Mouse (Mus musculus) layer of hippocampus, adult 2 months (tissue): ENCODE results near the gene Anapc11. TPM values are rescaled to one million over a fixed set of nuclear protein-coding genes. Genes with fewer than 3 reads are reported as not detected.

ENCODE experiments used
- DNase-seq, 2 experiments: peaks; one replicate each; pipeline ENCODE4 v3.0.0; 2022; ENCODE audit warnings: low spot score in 2 of 2
- H3K27ac ChIP-seq: fragments of 200-600 bp; 2 replicates; pipeline ENCODE4 v1.8.1; 2022
- H3K4me3 ChIP-seq: fragments of 200-600 bp; 2 replicates; pipeline ENCODE4 v1.8.1; 2022; ENCODE audit warnings: mild to moderate bottlenecking
- CTCF ChIP-seq: fragments of 200-600 bp; conservative IDR thresholded peaks from 2 replicates; pipeline ENCODE4 v1.8.1; 2022; ENCODE audit warnings: antibody characterized with exemption, mild to moderate bottlenecking, moderate library complexity
- total RNA-seq, 2 experiments: library from RNA; stranded (reverse); gene quantifications; 2 replicates each; pipeline ENCODE4 v1.2.3; 2021

Anapc11 gene
- total RNA-seq, 2 experiments from 2014 or later = 87.1 to 89.6 TPM

DNA sequence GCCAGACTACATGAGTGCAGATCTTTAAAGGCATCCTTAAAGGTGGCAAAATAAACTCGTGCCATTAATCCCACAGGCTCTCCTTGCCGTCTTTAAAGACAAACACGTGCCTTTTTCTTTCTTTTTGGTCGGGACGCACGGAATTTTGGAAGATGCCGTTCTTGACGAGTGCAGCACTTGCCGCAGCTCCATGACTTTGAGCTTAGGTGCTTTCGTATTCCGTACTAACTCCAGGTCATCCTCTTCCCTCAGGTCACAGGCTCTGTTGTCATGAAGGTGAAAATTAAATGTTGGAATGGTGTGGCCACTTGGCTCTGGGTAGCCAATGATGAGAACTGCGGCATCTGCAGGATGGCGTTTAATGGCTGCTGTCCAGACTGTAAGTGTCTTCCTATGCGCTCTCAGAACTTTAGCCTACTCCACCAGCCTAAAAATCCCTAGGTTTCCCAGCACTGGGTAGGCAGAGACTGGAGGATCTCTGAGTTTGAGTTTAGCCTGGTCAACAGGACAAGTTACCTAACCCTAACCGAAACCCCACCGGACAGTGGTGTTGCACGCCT lies 849 bp downstream of the Anapc11 start:
- TF ChIP-seq CTCF = no peak
- Histone ChIP-seq H3K27ac (peak overlapping the region; percentile 88; the same call in 1 of the 2 replicates), H3K4me3 (peak overlapping the region; percentile 78)
- DNase-seq = no peak

DNA sequence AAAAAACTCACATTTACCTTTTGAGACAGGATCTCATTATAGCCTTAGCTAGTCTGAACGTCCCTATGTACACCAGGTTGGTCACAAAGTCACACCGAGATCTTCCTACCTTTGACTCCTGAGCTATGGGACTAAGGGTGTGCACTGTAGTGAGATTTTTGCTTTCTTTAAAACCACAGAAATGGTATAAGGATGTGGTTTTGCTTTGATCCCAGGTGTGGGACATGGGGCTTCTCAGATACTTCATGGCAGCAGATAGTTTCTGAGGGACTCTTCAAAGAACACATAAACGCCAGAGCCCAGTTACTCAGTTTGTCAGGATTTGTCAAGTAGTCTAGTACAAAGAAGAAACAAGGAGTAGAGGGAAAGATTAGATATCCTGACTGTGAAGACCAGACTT lies 2.5 kb downstream of the Anapc11 start:
- DNase-seq = no peak
- no peak overlapping the region for H3K4me3 ChIP-seq
- no peak overlapping the region for H3K27ac ChIP-seq
- TF ChIP-seq CTCF = no peak

DNA sequence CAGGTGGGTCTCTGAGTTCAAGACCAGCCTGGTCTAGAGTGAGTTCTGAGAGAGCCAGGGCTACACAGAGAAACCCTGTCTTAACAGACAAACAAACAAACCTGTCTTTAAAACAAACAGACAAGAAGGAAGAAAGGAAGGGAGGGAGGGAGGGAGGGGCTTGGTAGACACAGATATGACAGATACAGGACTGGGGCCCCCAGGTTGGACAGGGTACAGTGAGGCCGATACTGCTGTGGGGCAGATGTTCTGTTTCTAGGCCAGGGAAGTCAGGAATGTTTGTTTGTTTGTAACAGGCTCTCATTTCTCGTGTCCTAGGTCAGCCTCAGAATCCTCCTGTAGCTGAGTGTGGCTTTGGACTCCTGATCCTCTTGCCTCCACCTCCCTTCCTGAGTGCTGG lies 5.3 kb downstream of the Anapc11 start:
- no peak for TF ChIP-seq CTCF

DNA sequence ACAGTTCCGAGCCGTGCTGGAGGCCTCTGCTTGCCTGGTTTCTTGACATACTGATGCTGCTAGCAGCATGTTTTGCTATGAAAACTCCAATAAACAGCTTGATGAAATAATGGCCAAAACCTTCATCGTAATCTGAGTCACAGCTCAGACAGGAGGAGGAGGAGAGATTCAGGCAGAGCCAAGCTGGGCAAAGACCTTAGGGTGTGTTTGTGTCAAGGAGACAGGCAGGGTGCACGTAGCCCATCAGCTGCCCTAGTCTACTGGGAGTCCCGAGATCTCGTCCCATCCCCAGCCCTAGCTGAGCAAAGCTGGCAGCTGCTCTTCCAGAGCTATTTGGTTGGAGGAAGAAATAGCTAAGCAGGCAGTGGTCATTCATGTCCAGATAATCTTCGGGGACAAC lies 7.4 kb downstream of the Anapc11 start:
- no peak for DNase-seq
- no peak overlapping the region for H3K4me3 ChIP-seq
- TF ChIP-seq CTCF = no peak
- peak overlapping the region; percentile 10; the same call in 1 of the 2 replicates for H3K27ac ChIP-seq

More for the DNA sequence above, 5.3 kb downstream of the Anapc11 start:
- no peak for DNase-seq
- Histone ChIP-seq H3K4me3 (no peak overlapping the region), H3K27ac (no peak overlapping the region)

DNA sequence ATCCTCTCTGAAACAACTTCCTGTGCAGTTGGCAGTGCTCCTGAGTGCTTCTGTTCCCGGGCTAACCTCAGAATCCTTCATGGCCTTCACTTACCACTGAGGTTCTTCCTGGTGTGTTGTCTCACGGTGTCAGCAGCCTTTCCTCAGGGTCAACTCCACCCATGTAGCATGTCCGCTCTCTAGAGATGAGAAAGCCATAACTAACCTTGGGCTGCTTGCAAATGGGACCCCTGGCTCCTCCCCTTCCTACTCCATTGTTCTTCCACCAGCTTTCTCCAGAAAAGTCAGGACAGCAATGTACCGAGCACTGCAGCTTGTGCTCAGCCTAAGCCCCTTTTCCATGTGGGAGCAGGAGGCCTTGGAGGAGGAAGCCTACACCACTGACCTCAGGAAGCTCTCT lies 8.5 kb downstream of the Anapc11 start:
- TF ChIP-seq CTCF = no peak
- Histone ChIP-seq H3K27ac (no peak overlapping the region), H3K4me3 (no peak overlapping the region)
- no peak for DNase-seq

DNA sequence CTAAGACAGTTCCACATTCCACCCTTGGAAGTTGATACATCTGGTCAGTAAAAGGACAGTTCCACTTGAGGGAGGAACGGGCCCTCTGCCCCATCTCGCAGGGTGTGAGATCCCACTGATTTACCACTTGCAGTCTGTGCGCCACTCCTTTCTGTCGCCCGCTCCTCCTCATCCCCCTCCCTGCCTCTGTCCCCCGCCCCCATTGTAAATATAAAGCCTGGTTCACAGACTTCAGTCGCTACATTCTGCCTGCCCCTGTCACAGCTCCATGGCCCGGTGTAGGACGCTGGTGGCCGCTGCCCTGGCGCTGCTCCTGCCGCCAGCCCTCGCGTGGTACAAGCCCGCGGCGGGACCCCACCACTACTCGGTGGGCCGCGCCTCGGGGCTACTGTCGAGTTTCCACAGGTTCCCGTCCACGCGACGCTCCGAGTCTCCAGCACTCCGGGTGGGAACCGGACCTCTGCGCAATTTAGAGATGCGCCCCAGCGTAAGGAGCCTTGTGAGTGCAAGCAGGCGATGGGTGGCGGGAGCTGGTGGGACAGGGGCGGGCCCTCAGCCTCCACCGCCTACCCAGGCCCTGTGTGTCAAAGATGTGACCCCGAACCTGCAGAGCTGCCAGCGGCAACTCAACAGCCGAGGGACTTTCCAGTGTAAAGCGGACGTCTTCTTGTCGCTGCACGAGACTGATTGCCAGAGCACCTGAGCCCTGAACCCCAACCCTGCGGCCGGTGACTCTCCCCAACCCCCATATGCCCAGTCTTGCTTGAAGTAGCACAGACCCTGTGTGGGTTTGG lies 10.2 kb downstream of the Anapc11 start, which contains the start of gene Npb:
Npb (plus strand) TSS at position 237 of the 794 bp plus-strand sequence.
- no peak within 1 kb of the TSS for H3K27ac ChIP-seq
- DNase-seq = no peak
- TF ChIP-seq CTCF = no peak
- H3K4me3 ChIP-seq = no peak within 1 kb of the TSS; the same call in 1 of the 2 replicates

DNA sequence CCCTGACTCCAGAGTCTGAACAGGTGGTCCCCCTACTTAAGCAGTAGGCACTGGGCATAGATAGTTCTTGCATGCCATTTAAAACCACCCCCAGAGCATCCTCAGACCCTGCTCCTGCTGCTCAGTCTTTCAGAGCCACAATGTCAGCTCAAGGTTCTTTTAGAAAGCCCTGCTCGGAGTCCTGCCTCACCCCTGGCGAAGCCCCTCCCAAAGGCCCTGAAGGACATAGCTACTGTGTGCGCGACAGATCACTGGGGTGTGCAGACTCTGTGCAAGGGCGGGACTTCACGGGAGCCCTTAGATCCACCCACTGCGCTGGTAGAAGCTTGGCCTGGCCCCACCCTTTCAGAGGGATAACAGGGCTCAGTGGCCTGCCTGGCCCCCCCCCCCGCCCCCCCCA lies 11.0 kb downstream of the Anapc11 start:
- no peak overlapping the region for H3K4me3 ChIP-seq
- DNase-seq = no peak
- no peak for TF ChIP-seq CTCF
- no peak overlapping the region for H3K27ac ChIP-seq

DNA sequence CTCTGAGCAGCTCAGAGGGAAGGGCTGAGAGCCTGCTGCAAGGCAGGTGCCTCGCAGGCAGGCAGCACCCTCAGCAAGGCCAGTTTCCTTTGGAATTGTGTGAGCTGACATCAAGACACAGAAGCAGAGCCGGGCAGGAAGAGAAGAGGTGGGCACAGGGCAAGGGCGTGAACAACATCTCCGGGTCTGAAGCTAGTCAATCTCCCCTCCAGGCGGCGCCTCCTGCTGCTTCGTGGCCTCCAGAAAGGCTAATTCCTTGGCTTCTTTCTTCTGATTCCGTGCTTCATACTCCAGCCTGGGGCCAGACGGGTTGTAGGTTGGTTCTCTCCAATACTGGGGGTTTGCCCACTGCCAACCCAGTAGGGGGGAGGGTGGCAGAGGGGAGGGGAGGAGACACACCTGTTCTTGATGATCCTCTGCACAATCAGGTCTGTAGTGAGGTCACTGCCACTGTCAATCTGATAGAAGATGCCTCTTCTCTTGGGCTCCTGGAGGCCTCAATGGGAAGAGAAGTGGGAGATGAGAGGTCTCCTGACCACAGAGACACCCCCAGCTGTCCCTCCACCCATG lies 12.3 kb downstream of the Anapc11 start:
- Histone ChIP-seq H3K4me3 (no peak overlapping the region), H3K27ac (no peak overlapping the region)
- no peak for TF ChIP-seq CTCF
- DNase-seq = no peak

DNA sequence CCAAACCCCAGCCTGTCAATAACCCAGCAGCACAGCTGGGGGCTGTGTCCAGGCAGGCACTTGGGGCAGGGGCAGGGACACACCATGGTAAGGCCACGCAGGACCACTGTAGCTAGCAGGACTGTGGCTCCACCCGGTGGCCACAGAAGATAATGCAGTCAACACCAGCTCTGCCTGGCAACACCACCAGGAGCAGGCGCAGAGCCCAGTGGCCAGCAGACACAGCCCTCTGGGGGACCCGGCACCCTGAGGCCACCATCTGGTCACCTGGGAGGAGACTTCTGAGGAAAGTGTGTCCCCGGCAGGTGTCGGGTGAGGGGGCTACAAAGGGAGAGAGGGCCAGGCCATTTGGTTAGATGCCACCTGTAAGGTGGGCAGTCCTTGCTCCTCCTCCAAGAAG lies 14.5 kb downstream of the Anapc11 start:
- Histone ChIP-seq H3K4me3 (no peak overlapping the region), H3K27ac (no peak overlapping the region)
- TF ChIP-seq CTCF = peak; percentile 90
- peak; percentile 58 to 76 for DNase-seq

DNA sequence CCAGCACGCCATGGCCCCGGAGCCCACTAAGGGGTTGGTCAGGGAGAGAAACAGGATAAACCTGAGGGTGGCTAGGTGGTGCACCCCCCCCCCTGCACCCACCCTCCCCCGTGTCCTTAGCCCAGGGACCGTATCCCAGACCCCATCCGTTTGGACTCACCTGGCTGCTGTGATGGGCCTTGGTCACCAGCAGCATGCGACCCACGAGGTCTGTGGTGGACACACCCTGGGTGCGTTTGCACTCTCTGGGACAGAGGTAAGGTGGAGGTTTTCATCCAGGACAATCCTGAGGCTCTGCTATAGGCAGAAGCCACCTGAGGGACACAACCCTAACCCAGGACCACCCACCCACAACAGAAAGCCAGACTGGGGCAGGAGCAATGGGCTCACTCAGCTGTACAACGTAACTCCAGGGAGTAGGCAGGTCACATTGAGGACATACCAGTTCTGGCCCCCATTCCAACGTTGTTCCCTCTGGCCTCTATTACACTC lies 15.3 kb downstream of the Anapc11 start:
- no peak for TF ChIP-seq CTCF
- no peak for DNase-seq
- H3K27ac ChIP-seq = no peak overlapping the region
- no peak overlapping the region for H3K4me3 ChIP-seq

DNA sequence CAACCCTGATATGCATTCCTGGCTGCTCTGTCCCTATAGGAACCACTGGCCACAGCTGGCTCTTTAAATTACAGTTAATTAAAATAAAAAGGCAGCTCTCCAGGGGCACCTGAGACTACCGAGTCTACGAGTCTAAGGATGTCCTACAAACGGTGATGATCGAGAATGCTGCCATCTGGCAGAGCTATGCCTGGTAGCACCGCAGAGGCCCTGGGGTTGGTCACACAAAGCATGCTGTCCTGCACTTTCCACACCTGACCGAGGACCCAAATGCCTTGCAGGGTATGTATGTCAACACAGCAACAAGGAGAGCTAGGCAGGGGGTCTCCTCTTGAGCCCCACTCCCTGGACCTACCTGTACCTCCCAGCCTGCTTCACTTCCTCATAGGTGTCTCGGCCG lies 15.8 kb downstream of the Anapc11 start:
- DNase-seq = no peak
- no peak overlapping the region for H3K27ac ChIP-seq
- H3K4me3 ChIP-seq = no peak overlapping the region
- TF ChIP-seq CTCF = no peak

DNA sequence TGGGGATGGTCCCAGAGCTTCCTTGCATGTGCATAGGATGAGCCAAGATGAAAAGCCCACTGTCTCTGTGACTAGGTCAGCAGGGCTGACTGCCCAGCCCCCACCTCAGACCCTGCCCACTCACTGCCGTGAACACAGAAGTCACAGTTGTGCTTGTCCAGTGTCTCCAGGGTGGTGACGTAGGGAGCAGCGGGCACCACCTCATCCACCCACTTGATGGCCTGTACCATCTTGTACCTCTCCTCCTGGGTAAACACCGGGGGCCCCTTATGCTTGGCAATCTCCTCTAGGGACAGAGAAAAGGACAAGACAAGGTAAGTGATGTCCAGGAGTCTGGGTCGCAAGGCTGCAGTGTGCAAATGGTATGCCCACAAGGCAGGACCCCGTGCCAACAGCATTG lies 16.9 kb downstream of the Anapc11 start:
- no peak overlapping the region for H3K4me3 ChIP-seq
- 0 out of 2 replicates have a peak overlapping the region, but pooled peaks have one; percentile 61 for H3K27ac ChIP-seq
- no peak for TF ChIP-seq CTCF
- DNase-seq = no peak

DNA sequence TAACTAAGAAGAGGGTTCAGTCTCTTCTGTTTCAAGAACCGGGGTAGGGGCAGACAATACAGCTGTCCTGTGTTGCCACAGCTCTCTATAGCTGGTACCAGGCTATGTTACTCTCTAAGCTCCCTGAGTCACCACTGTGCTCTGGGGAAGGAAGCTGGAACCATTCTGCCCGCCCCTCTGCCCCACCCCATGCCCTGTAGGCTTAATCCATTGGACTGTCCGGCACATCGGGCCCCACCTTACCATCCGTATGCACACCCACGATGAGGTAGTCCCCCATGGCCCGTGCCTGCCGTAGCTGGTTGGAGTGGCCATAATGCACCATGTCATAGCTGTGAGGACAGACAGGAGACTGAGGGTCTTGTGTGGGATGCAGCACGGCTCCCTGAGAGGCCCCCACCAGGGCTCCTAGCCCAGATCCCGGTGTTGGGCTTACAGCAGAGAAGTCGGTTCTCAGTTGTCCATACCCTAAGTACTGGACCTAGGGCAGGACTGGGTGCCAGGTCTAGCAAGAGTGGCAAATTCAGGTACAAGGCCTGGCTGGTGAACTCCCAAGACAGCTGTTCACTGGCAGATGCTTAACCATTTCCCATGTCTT lies 17.5 kb downstream of the Anapc11 start:
- H3K27ac ChIP-seq = peak overlapping the region; percentile 61; the same call in 1 of the 2 replicates
- no peak for TF ChIP-seq CTCF
- no peak for DNase-seq
- no peak overlapping the region for H3K4me3 ChIP-seq
